Mouse (Mus musculus): ENCODE data around the gene Saysd1. TPM values are rescaled to one million over a fixed set of nuclear protein-coding genes. Genes with fewer than 3 reads are reported as not detected.

Gene Saysd1
- polyA plus RNA-seq, 1 experiment from 2014 or later, result 9.7 TPM

DNA sequence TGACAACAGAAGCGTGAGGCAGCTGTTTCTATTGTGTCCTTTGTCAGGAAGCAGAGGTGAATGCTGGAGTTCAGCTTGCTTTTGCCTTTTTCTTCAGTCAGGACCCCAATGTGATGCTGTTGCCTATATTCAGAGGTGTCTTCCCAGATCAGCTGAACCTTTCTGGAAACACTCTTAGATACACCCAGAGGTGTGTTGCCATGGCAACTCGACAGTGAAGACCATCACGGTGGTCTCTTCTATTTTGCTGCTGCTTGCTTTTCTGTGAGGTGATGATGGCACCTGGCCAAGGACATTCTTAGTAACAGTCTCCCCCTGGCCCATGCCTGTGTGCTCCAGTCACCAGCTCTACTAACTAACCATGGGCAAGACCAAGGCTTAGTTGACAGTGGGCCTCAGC, 33.5 kb upstream of the Saysd1 start:
- Histone ChIP-seq H3K4me1 (ENCODE audit: control insufficient read depth, insufficient read depth, low read length) (no peaks in the 10 kb centered on the region), H3K9ac (ENCODE audit: low read length) (no peak overlapping the region), H3K4me3 (ENCODE audit: low read depth, low read length) (no peak overlapping the region), H3K27me3 (ENCODE audit: control insufficient read depth, insufficient read depth, low read length) (no peaks in the 10 kb centered on the region), H3K27ac (ENCODE audit: low read depth, low read length) (no peak overlapping the region), H3K9me3 (ENCODE audit: control insufficient read depth, low read length) (no peaks in the 10 kb centered on the region), H3K36me3 (ENCODE audit: control insufficient read depth, insufficient read depth, low read length) (no peaks in the 10 kb centered on the region), H3K4me2 (ENCODE audit: low read depth) (no peak overlapping the region)
- WGBS, result 85% methylated on average over 3 of the region's 3 CpGs
- no peak for ATAC-seq (ENCODE audit: insufficient read depth, low FRiP score, low TSS enrichment)
- no peak for DNase-seq (ENCODE audit: low spot score)

DNA sequence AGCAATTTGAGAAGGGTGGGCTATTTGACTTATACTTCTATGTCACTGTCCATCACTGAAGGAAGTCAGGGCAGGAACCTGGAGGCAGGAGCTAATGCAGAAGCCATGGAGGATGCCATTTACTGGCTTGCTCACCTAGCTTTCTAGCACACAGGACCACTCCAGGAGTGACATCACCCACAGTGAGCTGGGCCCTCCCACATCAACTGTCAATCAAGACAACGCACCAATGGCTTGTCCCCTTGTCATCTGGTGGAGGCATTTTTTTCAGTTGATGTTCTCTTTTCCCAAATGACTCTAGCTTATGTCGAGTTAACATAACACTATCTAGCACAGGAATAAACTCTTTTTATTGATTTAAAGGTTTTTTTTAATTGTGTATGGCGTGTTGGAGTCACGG, 30.9 kb upstream of the Saysd1 start:
- no peak for ATAC-seq (ENCODE audit: insufficient read depth, low FRiP score, low TSS enrichment)

DNA sequence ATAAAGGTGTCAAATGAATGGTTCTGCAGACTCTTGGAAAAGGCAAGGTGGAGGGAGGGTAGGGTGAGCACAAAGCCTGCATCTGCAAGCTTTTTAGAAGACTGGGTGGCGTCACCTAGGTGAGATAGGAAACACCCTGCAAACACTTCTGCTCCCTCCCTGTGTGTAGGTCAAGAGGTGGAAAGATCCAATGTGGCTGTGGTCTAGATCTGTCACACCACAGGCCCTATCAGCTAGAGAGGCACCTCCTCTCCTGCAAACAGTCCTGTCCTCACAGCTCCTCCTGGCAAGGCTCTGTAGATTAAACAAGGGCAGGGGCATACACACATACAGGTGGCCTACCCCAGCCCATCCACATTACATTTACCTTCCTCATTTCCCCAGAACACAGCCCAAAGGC, 30.1 kb upstream of the Saysd1 start:
- Histone ChIP-seq H3K36me3 (ENCODE audit: control insufficient read depth, insufficient read depth, low read length) (no peaks in the 10 kb centered on the region), H3K4me2 (ENCODE audit: low read depth) (no peak overlapping the region), H3K27ac (ENCODE audit: low read depth, low read length) (no peak overlapping the region), H3K9me3 (ENCODE audit: control insufficient read depth, low read length) (no peaks in the 10 kb centered on the region), H3K27me3 (ENCODE audit: control insufficient read depth, insufficient read depth, low read length) (no peaks in the 10 kb centered on the region), H3K4me3 (ENCODE audit: low read depth, low read length) (no peak overlapping the region), H3K4me1 (ENCODE audit: control insufficient read depth, insufficient read depth, low read length) (peaks cover 5% of the 10 kb centered on the region; the same call in 1 of the 2 replicates), H3K9ac (ENCODE audit: low read length) (no peak overlapping the region)
- ATAC-seq (ENCODE audit: insufficient read depth, low FRiP score, low TSS enrichment), result no peak
- WGBS, result 83% methylated on average over 1 of the region's 1 CpGs
- DNase-seq (ENCODE audit: low spot score), result no peak

More for the DNA sequence above, 30.9 kb upstream of the Saysd1 start:
- DNase-seq (ENCODE audit: low spot score), result no peak
- WGBS, result 90% methylated on average over 4 of the region's 4 CpGs
- no peak overlapping the region for H3K4me3 ChIP-seq (ENCODE audit: low read depth, low read length)
- H3K9me3 ChIP-seq (ENCODE audit: control insufficient read depth, low read length), result no peaks in the 10 kb centered on the region
- H3K4me2 ChIP-seq (ENCODE audit: low read depth), result no peak overlapping the region
- no peak overlapping the region for H3K9ac ChIP-seq (ENCODE audit: low read length)
- H3K4me1 ChIP-seq (ENCODE audit: control insufficient read depth, insufficient read depth, low read length), result 0 out of 2 replicates have a peak, but pooled peaks cover 3% of the 10 kb centered on the region
- H3K36me3 ChIP-seq (ENCODE audit: control insufficient read depth, insufficient read depth, low read length), result no peaks in the 10 kb centered on the region
- no peak overlapping the region for H3K27ac ChIP-seq (ENCODE audit: low read depth, low read length)
- H3K27me3 ChIP-seq (ENCODE audit: control insufficient read depth, insufficient read depth, low read length), result no peaks in the 10 kb centered on the region

DNA sequence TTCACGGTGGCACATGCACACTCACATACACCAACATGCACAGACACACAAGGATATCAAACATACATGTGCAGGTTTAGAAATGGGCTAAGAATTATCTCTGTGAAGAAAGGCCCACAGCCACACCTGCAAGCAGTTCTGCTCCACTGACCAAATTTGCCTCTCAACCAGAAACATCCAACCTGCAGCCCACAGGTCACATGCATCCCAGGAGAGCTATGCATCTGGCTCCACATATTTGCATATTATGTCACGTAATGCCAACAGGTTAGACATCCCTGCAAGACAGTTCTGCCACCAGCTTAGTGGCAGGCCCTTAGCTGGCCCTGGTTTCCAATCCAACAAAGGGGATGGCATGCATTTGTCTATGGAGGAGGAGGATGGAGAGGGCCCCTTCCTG, 29.7 kb upstream of the Saysd1 start:
- ATAC-seq (ENCODE audit: insufficient read depth, low FRiP score, low TSS enrichment), result no peak

DNA sequence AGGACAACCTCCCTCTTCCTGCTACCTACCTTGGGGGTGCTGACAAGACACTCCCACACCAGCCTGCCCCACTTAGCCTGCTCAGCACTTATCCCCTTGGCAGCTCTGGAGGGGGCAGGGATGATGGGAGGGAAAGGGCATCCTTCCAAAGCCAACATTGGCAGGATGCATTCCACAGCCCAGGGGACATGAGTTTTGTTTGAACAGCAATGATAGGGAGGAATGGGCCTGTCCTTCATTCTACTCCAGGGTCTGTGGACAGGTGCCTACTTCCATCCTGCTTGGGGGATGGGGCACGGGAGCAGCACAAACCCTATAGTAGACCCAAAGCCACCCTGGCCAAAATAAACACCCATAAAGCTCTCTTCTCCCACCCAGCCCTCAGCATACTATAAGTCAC, 27.1 kb upstream of the Saysd1 start:
- DNase-seq (ENCODE audit: low spot score) (no peak), ATAC-seq (ENCODE audit: insufficient read depth, low FRiP score, low TSS enrichment) (no peak)
- 59% methylated on average over 1 of the region's 1 CpGs for WGBS
- Histone ChIP-seq H3K9me3 (ENCODE audit: control insufficient read depth, low read length) (no peaks in the 10 kb centered on the region), H3K4me1 (ENCODE audit: control insufficient read depth, insufficient read depth, low read length) (peaks cover 8% of the 10 kb centered on the region; the same call in 1 of the 2 replicates), H3K4me2 (ENCODE audit: low read depth) (no peak overlapping the region), H3K36me3 (ENCODE audit: control insufficient read depth, insufficient read depth, low read length) (no peaks in the 10 kb centered on the region), H3K27me3 (ENCODE audit: control insufficient read depth, insufficient read depth, low read length) (no peaks in the 10 kb centered on the region), H3K27ac (ENCODE audit: low read depth, low read length) (no peak overlapping the region), H3K4me3 (ENCODE audit: low read depth, low read length) (no peak overlapping the region), H3K9ac (ENCODE audit: low read length) (no peak overlapping the region)

More for the DNA sequence above, 29.7 kb upstream of the Saysd1 start:
- Histone ChIP-seq H3K27ac (ENCODE audit: low read depth, low read length) (no peak overlapping the region), H3K9me3 (ENCODE audit: control insufficient read depth, low read length) (no peaks in the 10 kb centered on the region), H3K4me3 (ENCODE audit: low read depth, low read length) (no peak overlapping the region), H3K27me3 (ENCODE audit: control insufficient read depth, insufficient read depth, low read length) (no peaks in the 10 kb centered on the region), H3K4me2 (ENCODE audit: low read depth) (no peak overlapping the region), H3K36me3 (ENCODE audit: control insufficient read depth, insufficient read depth, low read length) (no peaks in the 10 kb centered on the region), H3K9ac (ENCODE audit: low read length) (no peak overlapping the region), H3K4me1 (ENCODE audit: control insufficient read depth, insufficient read depth, low read length) (peaks cover 5% of the 10 kb centered on the region; the same call in 1 of the 2 replicates)
- WGBS, result 86% methylated on average over 2 of the region's 2 CpGs
- DNase-seq (ENCODE audit: low spot score), result no peak

DNA sequence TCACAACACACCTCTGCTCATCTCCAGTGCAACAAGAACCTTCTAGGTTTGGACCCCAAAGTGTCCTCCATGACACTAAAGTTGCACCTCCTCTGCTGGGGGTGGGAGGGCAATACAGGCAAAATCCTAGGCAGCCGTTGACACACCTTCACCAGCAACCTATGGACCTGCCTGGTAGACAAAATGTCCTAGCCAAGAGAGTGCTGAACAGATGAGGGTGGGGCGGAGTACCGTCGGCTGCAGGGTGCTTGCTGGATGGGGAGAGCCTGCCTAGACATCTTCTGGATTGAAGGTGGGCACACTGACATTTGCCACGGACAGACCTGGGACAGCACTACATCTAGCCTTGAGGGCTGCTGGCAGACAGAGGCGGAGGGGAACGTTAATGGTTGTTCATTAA, 26.1 kb upstream of the Saysd1 start:
- Histone ChIP-seq H3K4me1 (ENCODE audit: control insufficient read depth, insufficient read depth, low read length) (peaks cover 17% of the 10 kb centered on the region; the same call in 1 of the 2 replicates), H3K9me3 (ENCODE audit: control insufficient read depth, low read length) (no peaks in the 10 kb centered on the region), H3K4me3 (ENCODE audit: low read depth, low read length) (no peak overlapping the region), H3K9ac (ENCODE audit: low read length) (no peak overlapping the region), H3K36me3 (ENCODE audit: control insufficient read depth, insufficient read depth, low read length) (no peaks in the 10 kb centered on the region), H3K4me2 (ENCODE audit: low read depth) (no peak overlapping the region), H3K27me3 (ENCODE audit: control insufficient read depth, insufficient read depth, low read length) (no peaks in the 10 kb centered on the region), H3K27ac (ENCODE audit: low read depth, low read length) (no peak overlapping the region)
- DNase-seq (ENCODE audit: low spot score), result no peak
- WGBS, result 76% methylated on average over 7 of the region's 7 CpGs
- no peak for ATAC-seq (ENCODE audit: insufficient read depth, low FRiP score, low TSS enrichment)

DNA sequence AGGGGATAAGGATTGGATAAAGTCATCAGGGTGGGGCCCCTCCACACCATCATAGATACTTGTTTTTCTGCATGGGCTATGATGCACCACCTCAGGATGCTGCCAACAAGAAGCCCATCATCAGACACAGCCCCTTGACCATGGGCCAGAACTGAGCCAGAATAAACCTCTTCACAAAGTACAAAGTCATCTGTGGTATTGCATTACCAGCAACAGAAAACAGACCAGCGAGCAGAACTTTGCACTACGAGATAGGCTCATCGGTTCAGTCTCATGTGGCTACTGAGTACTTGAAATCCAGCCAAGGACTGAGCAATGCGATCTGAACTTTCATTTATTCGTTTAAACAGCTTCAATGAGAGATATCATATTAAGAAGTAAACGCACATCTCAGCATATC, 24.4 kb upstream of the Saysd1 start:
- H3K27ac ChIP-seq (ENCODE audit: low read depth, low read length), result no peak overlapping the region
- no peak overlapping the region for H3K4me3 ChIP-seq (ENCODE audit: low read depth, low read length)
- H3K36me3 ChIP-seq (ENCODE audit: control insufficient read depth, insufficient read depth, low read length), result no peaks in the 10 kb centered on the region
- no peaks in the 10 kb centered on the region for H3K9me3 ChIP-seq (ENCODE audit: control insufficient read depth, low read length)
- no peak overlapping the region for H3K4me2 ChIP-seq (ENCODE audit: low read depth)
- no peak overlapping the region for H3K9ac ChIP-seq (ENCODE audit: low read length)
- WGBS, result 92% methylated on average over 6 of the region's 6 CpGs
- no peak for DNase-seq (ENCODE audit: low spot score)
- no peak for ATAC-seq (ENCODE audit: insufficient read depth, low FRiP score, low TSS enrichment)
- H3K27me3 ChIP-seq (ENCODE audit: control insufficient read depth, insufficient read depth, low read length), result no peaks in the 10 kb centered on the region
- H3K4me1 ChIP-seq (ENCODE audit: control insufficient read depth, insufficient read depth, low read length), result peaks cover 18% of the 10 kb centered on the region; the same call in 1 of the 2 replicates

DNA sequence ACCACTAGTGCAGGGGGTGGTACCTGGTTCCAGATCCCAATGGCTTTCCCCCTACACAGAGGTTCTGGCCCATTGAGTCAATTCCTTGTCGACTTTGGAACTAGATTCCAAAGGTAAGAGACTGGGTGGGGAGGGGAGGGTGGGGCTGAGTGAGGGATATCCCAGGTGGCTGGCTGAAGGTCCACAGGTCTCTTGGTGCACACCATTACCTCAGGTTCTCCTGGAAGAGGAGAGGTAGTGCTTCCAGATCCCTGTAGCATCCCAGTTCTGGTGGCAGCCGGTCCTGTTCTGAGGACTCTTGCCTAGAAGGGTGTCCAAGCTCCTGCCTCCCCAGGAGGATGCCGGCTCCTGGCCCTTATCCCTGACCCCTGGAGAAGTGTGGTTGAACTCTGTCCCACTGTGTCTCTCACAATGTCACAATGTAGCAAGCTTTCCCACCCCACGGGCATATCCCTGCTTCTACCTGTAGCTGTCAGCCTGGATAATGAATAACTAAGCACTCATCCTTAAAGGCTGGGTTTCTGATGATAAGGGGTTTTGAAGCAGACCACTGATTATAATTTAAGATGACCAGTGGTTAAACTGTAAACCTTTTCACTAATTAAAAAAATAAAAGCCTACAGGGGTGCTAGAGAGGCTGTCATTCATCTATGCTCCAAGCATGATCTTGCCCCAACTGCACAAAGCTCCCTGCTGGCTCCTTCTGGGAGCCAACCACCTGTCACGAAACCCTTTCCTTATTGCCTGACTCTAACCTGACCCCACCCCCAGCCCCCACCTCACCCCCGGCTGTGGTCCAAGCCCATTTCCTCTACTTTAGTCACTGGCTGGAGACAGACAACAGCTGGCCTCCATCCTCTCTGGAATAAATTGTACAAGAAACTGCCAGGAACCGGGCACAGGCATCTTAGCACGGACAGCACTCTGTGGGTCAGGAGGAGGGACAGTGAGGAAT, 20.7 kb upstream of the Saysd1 start:
- ATAC-seq (ENCODE audit: insufficient read depth, low FRiP score, low TSS enrichment) (no peak), DNase-seq (ENCODE audit: low spot score) (no peak)
- Histone ChIP-seq H3K4me2 (ENCODE audit: low read depth) (no peak overlapping the region), H3K27ac (ENCODE audit: low read depth, low read length) (no peak overlapping the region), H3K27me3 (ENCODE audit: control insufficient read depth, insufficient read depth, low read length) (no peaks in the 10 kb centered on the region), H3K36me3 (ENCODE audit: control insufficient read depth, insufficient read depth, low read length) (no peaks in the 10 kb centered on the region), H3K4me3 (ENCODE audit: low read depth, low read length) (no peak overlapping the region), H3K9me3 (ENCODE audit: control insufficient read depth, low read length) (no peaks in the 10 kb centered on the region), H3K9ac (ENCODE audit: low read length) (no peak overlapping the region), H3K4me1 (ENCODE audit: control insufficient read depth, insufficient read depth, low read length) (peaks cover 17% of the 10 kb centered on the region; the same call in 1 of the 2 replicates)
- 66% methylated on average over 8 of the region's 8 CpGs for WGBS

DNA sequence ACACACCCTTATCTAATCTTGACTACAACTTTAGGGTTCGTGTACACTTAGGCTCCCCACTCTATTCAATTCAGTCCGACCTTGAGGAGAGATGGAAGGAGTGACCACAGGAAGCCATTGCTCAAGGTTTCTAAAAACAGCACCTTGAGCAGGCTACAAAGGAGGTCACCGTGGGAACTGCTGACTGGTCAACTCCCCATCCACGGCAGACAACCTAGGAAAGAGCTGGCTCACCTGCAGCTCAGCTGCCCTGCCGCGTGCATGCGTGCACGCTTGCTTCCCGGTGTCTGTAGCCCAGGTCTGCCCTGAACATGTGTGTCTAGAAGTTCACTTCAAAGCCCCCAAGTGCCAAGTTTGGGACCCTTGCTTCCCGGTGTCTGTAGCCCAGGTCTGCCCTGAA, 19.3 kb upstream of the Saysd1 start:
- 91% methylated on average over 10 of the region's 10 CpGs for WGBS
- no peaks in the 10 kb centered on the region for H3K27me3 ChIP-seq (ENCODE audit: control insufficient read depth, insufficient read depth, low read length)
- H3K9me3 ChIP-seq (ENCODE audit: control insufficient read depth, low read length), result no peaks in the 10 kb centered on the region

More for the DNA sequence above, 19.3 kb upstream of the Saysd1 start:
- DNase-seq (ENCODE audit: low spot score) (no peak), ATAC-seq (ENCODE audit: insufficient read depth, low FRiP score, low TSS enrichment) (no peak)
- H3K4me2 ChIP-seq (ENCODE audit: low read depth), result no peak overlapping the region
- no peaks in the 10 kb centered on the region for H3K36me3 ChIP-seq (ENCODE audit: control insufficient read depth, insufficient read depth, low read length)
- H3K9ac ChIP-seq (ENCODE audit: low read length), result no peak overlapping the region
- peaks cover 17% of the 10 kb centered on the region; the same call in 1 of the 2 replicates for H3K4me1 ChIP-seq (ENCODE audit: control insufficient read depth, insufficient read depth, low read length)
- H3K27ac ChIP-seq (ENCODE audit: low read depth, low read length), result no peak overlapping the region
- no peak overlapping the region for H3K4me3 ChIP-seq (ENCODE audit: low read depth, low read length)

Data from neural tube, embryonic 11.5 days (tissue).